Mouse (Mus musculus) WW6 (cell line): ENCODE measurements around the gene D330020A13Rik.

ENCODE experiments used
- DNase-seq: peaks from one replicate; pipeline ENCODE4 v3.0.0-alpha.2; 2013; ENCODE audit warnings: low read depth, low spot score

D330020A13Rik gene

DNA sequence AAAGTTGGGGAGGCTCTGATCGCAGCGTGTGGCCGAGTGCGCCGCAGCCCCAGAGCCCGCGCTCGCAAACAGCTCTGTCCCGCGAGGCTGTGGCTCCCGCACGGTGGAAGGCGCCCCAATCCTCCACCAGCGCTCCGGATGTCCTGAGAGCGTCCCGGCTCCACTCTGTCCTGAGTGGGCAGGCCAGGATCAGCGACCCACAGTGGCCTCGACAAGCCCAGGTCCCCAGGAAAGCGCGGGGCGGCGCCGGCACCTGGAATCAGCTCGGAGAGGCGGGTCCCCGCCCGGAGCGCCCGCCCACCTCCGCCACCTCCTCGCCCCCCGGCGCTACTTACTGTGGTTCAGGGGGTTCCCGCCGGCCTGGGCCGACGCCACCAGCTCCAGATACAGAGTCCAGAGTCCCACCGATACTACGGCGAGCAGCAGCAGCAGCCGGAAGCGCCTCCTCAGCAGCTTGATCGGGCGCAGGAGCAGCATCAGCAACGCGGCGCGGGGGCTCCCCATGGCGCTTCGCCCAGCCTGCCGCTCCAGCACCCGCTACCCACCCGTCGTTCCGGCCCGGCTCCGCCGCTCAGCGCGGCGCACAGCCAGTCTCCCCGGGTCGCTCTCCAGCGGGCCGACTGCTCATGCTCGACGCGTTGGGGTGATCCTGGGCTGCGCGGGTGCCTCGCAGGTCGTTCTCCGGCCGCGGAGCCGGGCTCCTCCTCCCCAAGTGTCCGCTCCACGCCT is at the start of gene D330020A13Rik, which contains the start of gene B4galnt3:
TSS of gene D330020A13Rik (plus strand) at position 309 of the 729 bp plus-strand sequence.
TSS of gene B4galnt3 (minus strand) at position 504 of the 729 bp plus-strand sequence.
- no peak for DNase-seq

DNA sequence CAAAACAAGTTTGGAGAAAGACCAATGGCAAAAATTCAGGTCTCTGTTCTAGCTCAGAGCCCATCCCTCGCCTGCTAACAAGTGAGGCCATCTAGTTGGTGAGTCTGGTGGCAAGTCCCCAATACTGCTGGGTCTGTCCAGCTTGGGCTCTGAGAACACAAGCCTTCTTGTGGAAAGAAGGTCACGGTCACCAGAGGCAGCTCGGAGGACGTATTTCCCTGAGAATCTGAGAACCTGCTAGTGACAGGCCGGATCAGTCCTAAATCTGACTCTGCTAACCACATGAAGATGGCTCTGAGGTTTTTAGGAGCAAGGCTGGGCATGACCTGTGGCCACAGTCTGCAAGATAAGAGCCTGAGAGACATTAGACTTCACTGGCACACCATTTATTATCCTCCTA is 47.5 kb upstream of the D330020A13Rik start:
- no peak for DNase-seq

- no peak for DNase-seq
Observed at GRCm38 (mm10) chr6:120249831-120250230, 44.3 kb upstream of the D330020A13Rik start.

GRCm38 (mm10) chr6:120251010-120251409 is 43.2 kb upstream of the D330020A13Rik start:
- DNase-seq: no peak

DNA sequence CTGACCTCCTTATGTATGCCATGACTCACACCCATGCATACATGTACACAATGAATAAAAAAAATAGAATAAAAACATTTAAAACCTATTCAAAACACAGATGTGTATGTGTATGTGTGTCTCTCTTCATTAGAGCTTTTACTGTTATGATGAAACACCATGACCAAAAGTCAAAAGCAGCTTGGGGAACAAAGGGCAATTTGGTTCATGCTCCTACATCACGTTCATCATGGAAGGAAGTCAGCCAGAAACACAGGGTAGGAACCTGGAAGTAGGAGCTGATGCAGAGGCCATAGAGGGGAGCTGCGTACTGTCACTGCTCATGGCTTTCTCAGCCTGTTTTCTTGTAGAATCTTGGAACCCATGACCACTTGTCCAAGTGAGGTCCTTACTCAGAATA is 41.4 kb upstream of the D330020A13Rik start:
- no peak for DNase-seq

- DNase-seq: no peak
Observed at GRCm38 (mm10) chr6:120254640-120255039, 39.5 kb upstream of the D330020A13Rik start.

DNA sequence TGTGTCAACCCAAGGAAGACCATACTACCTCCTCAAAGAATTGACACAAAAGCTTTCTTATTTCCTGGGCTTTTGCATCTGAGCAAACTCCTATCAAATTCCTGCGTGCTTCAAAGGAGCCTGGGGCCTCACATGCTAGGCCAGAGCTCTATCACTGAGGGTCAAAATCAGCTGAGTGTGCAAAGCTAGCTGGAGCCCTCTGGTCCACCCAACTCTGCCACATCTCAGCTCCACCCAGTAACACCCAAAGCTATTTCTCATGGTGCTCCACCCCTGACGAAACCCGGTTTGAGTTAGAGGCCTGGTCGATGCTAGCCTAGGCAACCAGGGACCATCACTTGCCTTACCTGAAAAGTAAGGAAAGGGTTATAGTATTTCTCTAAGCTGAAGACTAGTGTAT is 39.0 kb upstream of the D330020A13Rik start:
- DNase-seq: no peak

GRCm38 (mm10) chr6:120255701-120256100 is 38.5 kb upstream of the D330020A13Rik start:
- DNase-seq: no peak

GRCm38 (mm10) chr6:120256431-120256935 is 37.7 kb upstream of the D330020A13Rik start:
- no peak for DNase-seq

DNA sequence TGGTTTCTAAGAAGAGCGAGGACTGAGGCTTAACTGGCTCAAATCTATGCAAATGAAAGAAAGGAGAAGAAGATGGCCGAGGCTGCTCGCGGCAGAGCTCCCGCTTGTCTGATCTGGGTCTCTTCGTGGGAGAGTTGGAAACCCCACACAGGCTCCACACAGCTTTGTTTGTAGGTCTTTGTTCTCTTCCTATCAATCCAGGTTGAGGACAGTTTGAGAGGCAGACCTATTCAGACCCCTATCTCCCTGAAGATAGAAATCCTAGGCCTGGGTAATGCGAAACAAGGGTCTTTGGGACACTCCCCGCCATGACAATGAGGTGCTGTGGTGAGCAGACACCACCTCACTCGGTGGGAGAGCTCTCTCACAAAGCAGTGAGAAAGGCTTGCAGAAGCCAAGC is 34.7 kb upstream of the D330020A13Rik start:
- no peak for DNase-seq

DNA sequence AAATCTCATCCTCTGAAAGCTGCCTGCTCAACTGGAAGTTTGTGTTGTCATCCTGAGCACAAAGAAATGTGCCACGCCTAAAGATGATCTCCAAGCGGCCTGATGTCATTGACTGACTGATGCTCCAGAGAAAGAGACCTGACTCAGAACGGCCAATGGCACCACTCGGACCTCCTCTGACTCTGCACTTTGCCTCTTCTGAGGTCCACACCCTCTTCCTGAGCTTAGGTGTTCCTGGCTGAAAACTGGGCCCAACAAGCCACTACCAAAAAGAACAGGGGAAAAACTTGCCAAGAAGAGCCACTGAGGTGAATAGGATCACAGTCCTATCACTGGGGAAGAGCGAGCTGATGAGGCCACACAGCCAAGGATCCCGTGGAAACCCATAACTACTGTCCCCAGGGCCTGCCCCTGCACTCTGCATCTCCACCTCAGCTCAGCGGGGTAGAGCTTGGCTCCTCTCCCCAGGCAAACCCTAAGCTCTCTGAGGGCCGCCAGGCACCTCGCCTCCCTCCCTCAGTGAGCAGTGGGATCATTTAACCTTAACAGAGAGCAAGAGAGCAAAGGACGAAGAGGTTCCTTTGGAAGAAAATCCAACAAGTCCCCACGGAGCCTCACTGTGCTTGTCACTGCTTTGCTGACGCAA is 31.2 kb upstream of the D330020A13Rik start:
- no peak for DNase-seq

GRCm38 (mm10) chr6:120263608-120264007 is 30.6 kb upstream of the D330020A13Rik start:
- no peak for DNase-seq

GRCm38 (mm10) chr6:120264151-120264550 is 30.0 kb upstream of the D330020A13Rik start:
- no peak for DNase-seq

GRCm38 (mm10) chr6:120274181-120274580 is 20.0 kb upstream of the D330020A13Rik start:
- DNase-seq: no peak

DNA sequence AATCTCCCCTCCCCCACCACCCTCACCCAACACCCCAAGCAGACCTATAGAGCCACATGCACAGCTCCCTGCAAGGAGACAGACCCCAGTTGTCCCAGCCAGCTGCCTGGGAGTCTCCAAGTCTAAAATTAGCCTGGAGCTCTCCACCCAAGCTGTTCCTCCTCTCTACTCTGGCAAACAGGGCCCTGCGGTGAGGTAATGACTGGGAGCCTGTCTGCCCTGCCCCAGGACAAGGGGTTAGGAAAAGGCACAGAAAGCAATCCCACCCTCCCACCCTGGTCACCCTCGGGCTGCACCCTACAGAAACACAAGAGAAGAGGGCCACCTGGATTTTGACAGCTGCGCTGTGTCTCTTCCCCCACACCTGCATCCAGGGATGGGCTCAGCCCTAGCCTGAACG is 19.3 kb upstream of the D330020A13Rik start:
- DNase-seq: no peak

DNA sequence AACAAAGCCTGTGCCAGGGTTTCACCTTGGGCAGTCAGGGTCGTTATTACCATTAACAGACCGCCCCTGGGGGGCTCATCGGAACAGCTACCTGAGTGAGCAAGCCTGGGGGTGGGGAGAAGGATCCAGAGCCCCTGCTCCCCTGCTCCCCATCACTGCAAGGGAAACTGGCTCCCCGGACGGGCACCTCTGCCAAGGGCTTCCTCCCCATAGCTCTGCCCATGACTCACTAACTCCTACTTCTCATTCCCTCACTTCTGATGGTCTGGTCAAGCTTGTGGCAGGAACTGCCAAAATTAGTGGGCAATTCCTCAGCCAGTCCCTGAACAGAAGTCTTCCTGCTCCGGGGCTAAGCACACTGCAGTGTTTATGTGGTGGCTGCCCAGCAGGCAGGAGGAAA is 18.9 kb upstream of the D330020A13Rik start:
- DNase-seq: no peak

- no peak for DNase-seq
Observed at GRCm38 (mm10) chr6:120276874-120277449, 17.2 kb upstream of the D330020A13Rik start.

DNA sequence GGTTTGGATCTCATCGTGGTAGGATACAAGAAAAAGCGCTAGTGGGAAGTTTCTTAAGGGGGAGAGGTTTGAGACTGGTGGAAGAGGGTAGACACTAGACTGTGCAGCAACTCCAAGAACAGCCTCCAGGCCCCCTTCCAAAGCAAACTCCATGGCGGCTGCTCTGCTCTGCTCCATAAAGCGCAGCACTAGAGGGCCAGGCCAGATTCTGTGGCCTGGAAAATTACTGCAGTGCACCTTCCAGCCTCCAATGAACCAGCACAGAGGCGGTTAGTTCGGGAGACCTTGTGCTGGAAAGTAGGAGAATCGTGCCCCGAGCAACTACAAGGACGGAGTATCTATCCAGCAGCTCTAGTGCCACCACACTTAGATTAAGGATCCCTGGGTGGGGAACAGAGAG is 6.9 kb upstream of the D330020A13Rik start:
- DNase-seq: no peak

GRCm38 (mm10) chr6:120288541-120288940 is 5.6 kb upstream of the D330020A13Rik start:
- no peak for DNase-seq

GRCm38 (mm10) chr6:120289430-120289829 is 4.7 kb upstream of the D330020A13Rik start:
- DNase-seq: no peak

DNA sequence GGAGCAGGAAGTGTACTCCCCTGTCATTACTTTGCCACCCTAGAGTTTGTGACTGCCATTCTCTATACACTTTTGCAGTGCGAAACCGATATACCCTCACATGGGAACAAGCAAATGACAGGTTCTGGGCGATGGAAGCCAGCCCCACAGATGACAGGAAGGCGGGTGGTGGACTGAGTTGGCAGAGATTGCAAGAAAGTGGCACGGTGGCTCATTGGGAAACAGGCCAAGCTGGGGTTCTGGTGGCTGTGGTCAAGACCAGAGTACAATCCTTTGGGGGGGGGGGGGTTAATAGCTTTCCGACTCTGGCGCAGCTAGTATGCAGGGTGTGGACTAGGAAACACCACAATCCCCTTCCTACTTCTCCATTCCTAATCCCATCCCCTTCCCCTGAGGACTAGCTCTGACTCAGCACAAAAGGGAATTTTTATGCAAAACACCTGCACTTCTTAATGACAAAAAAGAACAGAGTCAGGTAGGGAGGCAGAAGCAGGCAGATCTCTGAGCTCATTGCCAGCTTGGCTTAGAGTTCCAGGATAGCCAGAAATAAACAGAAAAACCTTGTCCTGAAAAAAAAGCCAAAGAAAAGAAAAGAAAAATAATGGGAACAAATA is 2.7 kb upstream of the D330020A13Rik start:
- no peak for DNase-seq

DNA sequence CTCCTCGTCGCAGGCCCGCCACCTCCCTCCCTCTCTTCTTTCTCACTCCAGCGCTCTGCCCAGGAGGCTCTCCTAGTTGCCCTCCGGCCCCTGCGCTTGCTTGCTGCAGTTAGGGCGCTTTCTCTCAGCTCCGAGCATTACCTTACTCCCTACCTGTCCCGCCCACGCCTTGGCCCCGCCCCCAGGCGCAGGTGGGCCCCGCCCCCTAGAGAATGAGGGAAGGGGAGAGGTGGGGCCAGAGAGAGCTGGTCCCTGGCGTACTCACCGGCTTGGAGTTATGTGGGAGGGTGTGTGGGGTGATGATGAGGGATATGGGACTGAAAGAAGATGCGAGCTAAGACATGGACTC is 595 bp downstream of the D330020A13Rik start:
- peak; percentile 91 for DNase-seq
